Mouse (Mus musculus): ENCODE results near the gene F7.

- TF ChIP-seq CTCF (IDR thresholded peaks at IDR 0.05; ENCODE audit: insufficient read depth, low read depth, low read length) (no peak), POLR2A (IDR thresholded peaks at IDR 0.05; ENCODE audit: insufficient read depth, low read depth, low read length) (no peak)
Measured at GRCm38 (mm10) chr8:12991411-12991810, 34.4 kb upstream of the F7 start.

Data from olfactory bulb, adult 2 months (tissue).